Mouse (Mus musculus): ENCODE data around the gene Olfr1186.
"Not testable (repeated sequence)": the region's sequence is repeated elsewhere in the genome, so short reads cannot be mapped to it uniquely, and the experiment has no call there.

The Olfr1186 gene

DNA sequence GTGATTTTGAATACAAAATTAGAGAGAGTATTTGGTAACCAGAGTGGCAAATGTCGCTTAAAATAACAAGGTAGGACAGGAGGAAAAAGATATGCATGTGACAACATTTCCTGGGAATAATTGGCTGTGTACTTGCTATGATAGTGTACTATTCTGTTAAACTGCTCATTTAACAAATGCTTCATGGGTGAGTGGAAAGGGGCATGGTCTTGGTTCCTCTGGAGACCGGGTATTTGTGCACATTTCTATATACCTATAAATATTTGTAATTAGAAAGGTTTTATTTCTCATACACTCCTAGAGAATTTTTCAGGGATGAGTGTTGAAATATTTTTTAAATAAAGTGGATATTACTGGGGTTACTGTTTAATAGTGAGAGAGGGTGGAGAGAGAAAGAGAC, at the start of gene Olfr1186:
Gene Olfr1186 (plus strand): TSS at position 301 of the 400 bp plus-strand sequence.
- DNase-seq: no peak

DNA sequence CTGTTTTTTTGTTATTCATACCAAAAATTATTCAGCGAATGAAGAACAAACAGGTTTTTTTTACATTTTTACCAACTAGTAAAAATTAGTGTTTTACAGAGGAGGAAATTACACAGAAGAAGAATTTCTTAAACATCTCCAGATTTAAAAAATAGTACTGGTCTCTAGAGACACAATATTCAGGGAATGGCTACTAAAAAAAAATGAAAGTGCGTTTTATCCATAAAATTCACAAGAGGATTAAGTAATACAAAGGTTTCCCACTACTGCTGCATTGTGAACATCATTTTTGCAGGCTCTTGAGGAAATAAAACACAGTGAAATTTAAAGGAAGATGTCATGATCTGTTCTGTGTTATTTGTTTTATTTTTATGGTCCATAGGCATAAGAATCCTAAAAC, 35.1 kb upstream of the Olfr1186 start, which contains the start of gene Olfr1184:
Gene Olfr1184 (plus strand): TSS at position 301 of the 400 bp plus-strand sequence.
- DNase-seq: no peak

DNA sequence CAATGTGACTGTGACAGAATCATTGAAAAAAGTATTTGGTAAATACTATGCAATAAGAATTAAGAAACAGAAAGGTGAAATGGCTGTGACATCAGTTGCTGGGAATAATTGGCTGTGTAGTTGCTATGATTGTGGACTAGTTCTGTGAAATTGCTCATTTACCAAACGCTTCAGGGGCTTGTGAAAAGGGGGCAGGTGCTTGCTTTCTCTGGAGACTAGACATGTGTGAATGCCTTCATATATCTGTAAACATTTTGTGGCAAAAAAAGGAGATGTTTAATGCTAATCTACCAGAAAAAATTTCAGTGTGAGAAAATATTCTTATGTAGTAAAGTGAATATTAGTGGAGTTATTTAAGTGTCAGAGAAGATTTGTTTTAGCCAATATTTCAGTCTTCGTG, 25.3 kb upstream of the Olfr1186 start, which contains the start of gene Olfr1185-ps1:
Gene Olfr1185-ps1 (plus strand): TSS at position 301 of the 400 bp plus-strand sequence.
- no peak for DNase-seq

DNA sequence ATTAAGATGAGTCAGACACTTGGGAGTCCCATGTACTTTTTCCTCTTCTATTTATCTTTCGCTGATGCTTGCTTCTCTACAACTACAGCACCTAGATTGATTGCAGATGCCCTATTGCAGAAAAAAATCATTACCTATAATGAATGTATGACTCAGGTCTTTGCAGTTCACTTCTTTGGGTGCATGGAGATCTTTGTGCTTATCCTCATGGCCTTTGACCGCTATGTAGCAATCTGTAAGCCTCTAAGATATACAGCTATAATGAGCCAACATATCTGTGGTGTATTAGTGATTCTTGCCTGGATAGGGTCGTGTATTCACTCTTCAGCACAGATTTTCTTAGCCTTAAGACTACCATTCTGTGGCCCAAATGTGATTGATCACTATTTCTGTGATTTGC, 7.4 kb downstream of the Olfr1186 start:
- DNase-seq: no peak

DNA sequence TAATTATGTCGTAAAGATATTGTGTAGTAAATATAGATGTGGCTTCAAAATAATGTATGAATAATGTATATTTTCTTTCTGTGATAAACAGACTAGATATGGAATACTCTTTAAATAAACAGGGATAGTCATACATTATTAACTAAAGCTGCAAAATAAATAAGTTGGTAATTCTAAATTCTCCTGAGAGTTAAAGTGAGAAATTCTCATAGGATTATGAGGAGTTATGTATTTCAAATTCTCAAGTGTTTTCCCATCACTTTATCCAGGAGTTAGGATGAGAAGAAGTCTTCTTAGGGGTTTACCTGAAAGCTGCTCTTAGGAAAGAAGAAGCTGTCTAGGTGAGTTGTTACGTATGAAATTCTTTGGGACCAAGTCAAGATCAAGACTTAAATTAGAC, 38.3 kb downstream of the Olfr1186 start, which contains the start of gene Olfr1188:
Gene Olfr1188 (plus strand): TSS at position 301 of the 400 bp plus-strand sequence.
- no peak for DNase-seq

DNA sequence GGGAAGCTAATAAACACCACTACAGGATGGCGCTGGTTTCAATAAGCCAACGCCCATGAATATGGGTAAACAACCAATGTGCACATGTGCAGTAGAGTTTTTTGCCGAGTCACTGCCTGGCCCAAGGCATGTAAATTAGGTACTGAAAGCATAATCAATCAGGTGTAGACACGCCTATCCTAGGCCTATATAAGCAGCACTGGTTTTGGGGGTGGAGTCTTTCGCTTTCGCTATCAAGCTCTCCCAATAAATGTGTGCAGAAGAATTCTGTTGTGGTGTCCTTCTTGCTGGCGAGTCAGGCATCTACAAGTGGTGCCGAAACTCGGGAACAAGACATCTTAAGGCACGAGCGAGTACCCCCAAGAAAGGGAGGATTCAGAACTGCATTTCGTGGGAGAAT, 54.3 kb downstream of the Olfr1186 start:
- DNase-seq: not testable (repeated sequence)

Data from lung, adult 18-20 months (tissue).